Mouse (Mus musculus): Measurements from ENCODE around the gene Phf13. TPM values are rescaled to one million over a fixed set of nuclear protein-coding genes. Genes with fewer than 3 reads are reported as not detected.
A peak's percentile ranks its signal among the peaks of the same experiment; 100 is the strongest.

The Phf13 gene
- polyA plus RNA-seq, 1 experiment = 5.5 TPM

DNA sequence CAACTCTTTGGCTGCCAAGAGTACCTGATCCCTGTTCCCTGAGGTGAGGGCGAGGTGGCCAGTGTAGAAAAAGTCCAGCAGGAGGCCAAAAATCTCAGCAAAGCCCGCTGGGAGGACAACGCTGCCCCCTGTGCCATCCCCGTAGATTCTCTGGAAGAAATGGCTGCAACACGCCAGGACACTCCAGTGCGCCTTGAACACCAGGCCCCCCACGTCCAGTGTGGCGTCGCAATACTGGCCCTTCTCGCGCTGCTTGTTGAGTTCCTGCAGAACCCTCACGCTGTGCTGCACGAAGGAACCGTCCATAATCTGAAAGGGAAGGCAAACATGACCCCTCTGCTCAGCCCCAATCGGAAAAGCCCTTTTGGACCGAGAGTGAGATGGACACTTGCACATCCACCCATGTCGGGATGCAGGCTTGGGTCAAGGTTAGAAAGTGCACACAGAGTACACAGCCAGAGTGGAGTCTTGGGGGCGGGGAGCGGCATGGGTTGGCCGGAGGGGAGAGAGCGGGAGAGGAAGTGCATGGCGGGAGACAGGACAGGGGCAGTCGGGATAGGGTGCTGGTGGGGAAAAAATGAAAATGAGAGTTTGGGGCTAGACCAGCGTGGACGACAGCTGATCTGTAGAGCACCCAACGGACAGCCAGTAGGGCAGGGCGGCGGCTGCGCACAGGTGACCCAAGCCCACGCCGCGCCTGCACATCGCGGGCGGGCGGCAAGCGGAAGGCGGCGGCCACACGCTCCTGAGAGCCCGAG lies 30.9 kb upstream of the Phf13 start:
- peak overlapping the region; percentile 19 for H3K27ac ChIP-seq (ENCODE audit: insufficient read depth, low read depth, low read length)
- peak; percentile 51 for DNase-seq
- no peak for TF ChIP-seq POLR2A (IDR thresholded peaks at IDR 0.05; ENCODE audit: low read depth, low read length)
- 0 out of 2 replicates have a peak, but pooled peaks have one; percentile 4 for TF ChIP-seq CTCF (conservative IDR thresholded peaks at IDR 0.05; ENCODE audit: insufficient read depth, insufficient read length, low read depth, low read length)
- H3K4me3 ChIP-seq (ENCODE audit: insufficient read depth, low read depth, low read length) = peak overlapping the region; percentile 66
- no peaks in the 10 kb centered on the region for H3K36me3 ChIP-seq (ENCODE audit: control insufficient read depth, insufficient read depth, low read length)
- peaks cover 6% of the 10 kb centered on the region; the same call in 1 of the 2 replicates for H3K4me1 ChIP-seq (ENCODE audit: control insufficient read depth, insufficient read depth, low read length)
- H3K27me3 ChIP-seq (replicated peaks; ENCODE audit: control insufficient read depth, insufficient read depth, low read length) = no peaks in the 10 kb centered on the region
- WGBS = 2% methylated on average over 41 of the region's 41 CpGs

DNA sequence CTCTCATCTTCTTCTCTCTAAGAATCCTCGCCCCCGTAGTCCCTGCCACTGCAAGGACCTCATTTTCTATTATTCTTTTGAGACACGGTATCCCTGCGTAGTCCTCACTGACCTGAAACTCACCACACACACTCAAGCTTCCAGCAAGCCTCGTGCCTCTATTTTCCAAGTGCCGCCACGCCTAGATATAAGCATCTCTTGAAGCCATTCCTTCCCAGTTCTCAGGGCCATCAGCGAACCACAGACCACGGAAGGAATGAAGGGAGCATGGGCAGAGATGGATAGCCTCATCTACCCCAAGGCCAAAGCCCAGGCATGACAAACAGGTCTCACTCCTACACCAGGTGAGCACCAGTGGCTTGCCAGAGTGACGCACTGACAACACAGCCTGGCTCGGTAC lies 28.5 kb upstream of the Phf13 start:
- TF ChIP-seq CTCF (conservative IDR thresholded peaks at IDR 0.05; ENCODE audit: insufficient read depth, insufficient read length, low read depth, low read length) (no peak), POLR2A (IDR thresholded peaks at IDR 0.05; ENCODE audit: low read depth, low read length) (no peak)
- Histone ChIP-seq H3K36me3 (ENCODE audit: control insufficient read depth, insufficient read depth, low read length) (no peaks in the 10 kb centered on the region), H3K4me1 (ENCODE audit: control insufficient read depth, insufficient read depth, low read length) (peaks cover 6% of the 10 kb centered on the region; the same call in 1 of the 2 replicates), H3K4me3 (ENCODE audit: insufficient read depth, low read depth, low read length) (no peak overlapping the region), H3K27ac (ENCODE audit: insufficient read depth, low read depth, low read length) (no peak overlapping the region), H3K27me3 (replicated peaks; ENCODE audit: control insufficient read depth, insufficient read depth, low read length) (no peaks in the 10 kb centered on the region)
- DNase-seq = no peak
- 94% methylated on average over 11 of the region's 11 CpGs for WGBS

DNA sequence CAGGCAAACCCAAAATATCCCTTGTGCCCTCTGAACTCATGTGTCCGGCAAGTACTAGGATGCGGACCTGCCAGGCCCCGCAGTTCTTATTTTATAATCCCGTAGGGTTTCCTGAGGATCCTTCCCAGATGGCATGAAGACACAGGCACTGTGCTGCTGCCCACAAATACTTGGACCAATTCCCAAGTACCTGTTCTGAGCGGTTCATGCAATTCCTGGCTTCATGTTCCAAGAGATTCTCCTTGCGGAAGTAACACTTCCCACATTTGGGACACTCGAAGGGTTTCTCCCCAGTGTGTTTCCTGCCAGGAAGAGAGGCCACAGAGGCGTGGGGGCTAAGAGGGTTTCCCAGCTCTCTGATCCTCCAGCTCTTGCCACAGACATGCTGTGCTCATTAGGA lies 26.4 kb upstream of the Phf13 start:
- no peaks in the 10 kb centered on the region for H3K36me3 ChIP-seq (ENCODE audit: control insufficient read depth, insufficient read depth, low read length)
- TF ChIP-seq POLR2A (IDR thresholded peaks at IDR 0.05; ENCODE audit: low read depth, low read length) (no peak), CTCF (conservative IDR thresholded peaks at IDR 0.05; ENCODE audit: insufficient read depth, insufficient read length, low read depth, low read length) (no peak)
- 70% methylated on average over 8 of the region's 8 CpGs for WGBS

DNA sequence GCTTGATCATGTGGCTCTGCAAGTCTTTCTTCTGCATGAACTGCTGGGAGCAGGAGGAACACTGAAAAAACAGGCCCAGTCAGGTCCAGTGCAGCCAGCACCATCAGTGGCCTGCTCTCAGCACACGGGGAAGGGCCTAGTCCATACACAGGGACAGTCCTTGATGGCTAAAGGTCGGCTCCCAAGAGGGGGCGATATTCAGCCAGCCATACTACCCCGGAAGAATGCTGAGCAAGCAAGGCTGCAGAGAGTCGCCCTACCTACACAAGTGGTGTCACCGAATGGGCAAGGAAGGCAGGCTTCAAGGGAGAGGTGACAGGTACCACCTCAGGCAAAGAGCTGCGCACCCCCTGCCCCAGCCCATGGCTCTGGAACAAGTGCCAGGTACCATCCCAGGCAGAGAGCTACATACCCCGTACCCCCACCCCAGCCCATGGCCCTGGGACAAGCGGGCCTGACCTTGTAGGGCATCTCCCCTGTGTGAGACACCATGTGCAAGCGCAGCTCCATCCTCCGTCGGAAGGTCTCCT lies 25.6 kb upstream of the Phf13 start:
- H3K36me3 ChIP-seq (ENCODE audit: control insufficient read depth, insufficient read depth, low read length) = no peaks in the 10 kb centered on the region
- H3K27me3 ChIP-seq (replicated peaks; ENCODE audit: control insufficient read depth, insufficient read depth, low read length) = no peaks in the 10 kb centered on the region
- WGBS = 78% methylated on average over 12 of the region's 12 CpGs
- no peak for DNase-seq
- TF ChIP-seq POLR2A (IDR thresholded peaks at IDR 0.05; ENCODE audit: low read depth, low read length) (no peak), CTCF (conservative IDR thresholded peaks at IDR 0.05; ENCODE audit: insufficient read depth, insufficient read length, low read depth, low read length) (peak; percentile 24; the same call in 1 of the 2 replicates)
- no peak overlapping the region for H3K27ac ChIP-seq (ENCODE audit: insufficient read depth, low read depth, low read length)
- no peak overlapping the region for H3K4me3 ChIP-seq (ENCODE audit: insufficient read depth, low read depth, low read length)
- 0 out of 2 replicates have a peak, but pooled peaks cover 2% of the 10 kb centered on the region for H3K4me1 ChIP-seq (ENCODE audit: control insufficient read depth, insufficient read depth, low read length)

More for the DNA sequence above, 26.4 kb upstream of the Phf13 start:
- Histone ChIP-seq H3K27me3 (replicated peaks; ENCODE audit: control insufficient read depth, insufficient read depth, low read length) (no peaks in the 10 kb centered on the region), H3K4me3 (ENCODE audit: insufficient read depth, low read depth, low read length) (no peak overlapping the region), H3K27ac (ENCODE audit: insufficient read depth, low read depth, low read length) (no peak overlapping the region), H3K4me1 (ENCODE audit: control insufficient read depth, insufficient read depth, low read length) (0 out of 2 replicates have a peak, but pooled peaks cover 6% of the 10 kb centered on the region)
- DNase-seq = no peak

DNA sequence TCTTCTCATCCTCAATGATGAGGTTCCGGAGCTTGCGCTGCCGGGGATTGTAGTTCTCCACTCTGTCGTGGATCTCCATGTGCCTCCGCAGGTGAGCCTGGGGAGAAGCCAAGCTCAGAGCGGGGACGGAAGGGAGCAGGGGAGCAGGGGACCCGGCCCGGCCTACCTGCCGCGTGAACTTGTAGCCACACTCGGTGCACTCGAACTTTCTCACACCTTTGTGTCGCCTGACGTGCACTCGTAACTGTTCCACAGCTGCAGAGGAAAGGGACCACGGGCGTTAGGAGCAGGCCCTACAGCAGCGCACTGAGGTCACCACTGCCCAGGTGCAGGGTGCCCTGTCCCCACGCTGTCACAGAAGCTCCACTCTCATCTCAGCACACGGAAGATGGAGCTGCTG lies 24.0 kb upstream of the Phf13 start:
- no peaks in the 10 kb centered on the region for H3K36me3 ChIP-seq (ENCODE audit: control insufficient read depth, insufficient read depth, low read length)
- no peaks in the 10 kb centered on the region for H3K27me3 ChIP-seq (replicated peaks; ENCODE audit: control insufficient read depth, insufficient read depth, low read length)
- 90% methylated on average over 21 of the region's 21 CpGs for WGBS
- no peak for DNase-seq
- no peak for TF ChIP-seq POLR2A (IDR thresholded peaks at IDR 0.05; ENCODE audit: low read depth, low read length)
- TF ChIP-seq CTCF (conservative IDR thresholded peaks at IDR 0.05; ENCODE audit: insufficient read depth, insufficient read length, low read depth, low read length) = no peak
- H3K4me3 ChIP-seq (ENCODE audit: insufficient read depth, low read depth, low read length) = no peak overlapping the region
- no peaks in the 10 kb centered on the region for H3K4me1 ChIP-seq (ENCODE audit: control insufficient read depth, insufficient read depth, low read length)
- H3K27ac ChIP-seq (ENCODE audit: insufficient read depth, low read depth, low read length) = no peak overlapping the region

DNA sequence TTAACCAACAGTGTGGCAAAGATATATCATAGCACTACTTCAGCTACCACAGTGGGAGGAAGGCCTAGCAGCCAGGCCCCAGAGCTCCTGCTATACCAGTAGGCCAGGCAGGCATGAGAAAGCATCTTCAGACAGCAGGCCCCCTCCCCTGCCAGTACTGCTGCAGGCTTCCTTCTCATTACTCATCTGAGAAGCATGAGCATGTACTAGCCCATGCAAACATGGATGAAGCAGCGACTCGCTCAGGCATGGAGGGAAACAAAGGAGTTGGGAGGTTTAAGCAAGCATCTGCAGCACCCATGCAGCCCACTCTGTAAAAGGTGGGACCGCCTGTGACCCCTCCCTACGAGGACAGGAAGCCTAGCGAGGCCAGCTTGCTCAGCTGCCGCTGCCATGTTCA lies 23.0 kb upstream of the Phf13 start:
- Histone ChIP-seq H3K4me1 (ENCODE audit: control insufficient read depth, insufficient read depth, low read length) (no peaks in the 10 kb centered on the region), H3K4me3 (ENCODE audit: insufficient read depth, low read depth, low read length) (no peak overlapping the region), H3K36me3 (ENCODE audit: control insufficient read depth, insufficient read depth, low read length) (no peaks in the 10 kb centered on the region), H3K27me3 (replicated peaks; ENCODE audit: control insufficient read depth, insufficient read depth, low read length) (no peaks in the 10 kb centered on the region), H3K27ac (ENCODE audit: insufficient read depth, low read depth, low read length) (no peak overlapping the region)
- DNase-seq = no peak
- no peak for TF ChIP-seq POLR2A (IDR thresholded peaks at IDR 0.05; ENCODE audit: low read depth, low read length)
- no peak for TF ChIP-seq CTCF (conservative IDR thresholded peaks at IDR 0.05; ENCODE audit: insufficient read depth, insufficient read length, low read depth, low read length)
- 85% methylated on average over 6 of the region's 6 CpGs for WGBS

DNA sequence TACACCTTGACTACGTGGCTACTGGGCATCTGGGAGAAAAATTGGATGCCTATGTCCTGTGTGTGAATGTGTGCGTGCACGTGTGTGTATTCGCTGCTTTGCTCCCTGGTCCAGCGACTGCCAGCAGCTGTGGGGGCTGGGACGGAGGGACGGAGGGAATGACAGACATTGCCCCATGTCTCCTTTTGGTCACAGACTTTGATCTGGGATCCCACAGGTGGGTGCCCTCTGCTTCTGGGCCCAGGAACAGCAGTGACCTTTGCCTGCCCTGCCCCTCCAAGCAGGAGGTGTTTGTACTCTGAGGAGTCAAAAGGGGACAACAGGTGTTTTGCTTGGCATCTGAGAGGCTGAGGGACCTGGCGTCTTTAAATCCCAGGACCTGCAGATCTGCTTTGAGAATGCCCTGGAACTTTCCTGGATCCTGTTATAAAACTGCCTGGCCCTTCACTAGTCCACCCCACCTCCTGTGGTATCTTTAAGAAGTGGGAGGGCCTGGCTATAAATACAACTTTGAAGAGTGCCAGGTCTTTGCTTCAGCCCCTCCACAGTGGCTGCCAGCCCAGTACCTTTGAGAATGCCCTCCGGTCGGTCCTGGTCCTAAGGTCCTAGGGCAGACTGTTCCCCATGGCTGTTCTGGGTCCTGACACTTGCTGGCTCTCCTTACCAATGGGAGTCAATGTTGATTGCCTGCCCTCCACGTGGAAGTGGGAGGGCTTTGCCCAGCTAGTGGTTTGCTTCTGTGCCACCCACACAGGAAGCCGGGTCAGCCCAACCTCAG lies 17.2 kb upstream of the Phf13 start:
- no peak overlapping the region for H3K27ac ChIP-seq (ENCODE audit: insufficient read depth, low read depth, low read length)
- DNase-seq = peak; percentile 88
- no peaks in the 10 kb centered on the region for H3K27me3 ChIP-seq (replicated peaks; ENCODE audit: control insufficient read depth, insufficient read depth, low read length)
- H3K4me3 ChIP-seq (ENCODE audit: insufficient read depth, low read depth, low read length) = no peak overlapping the region
- no peaks in the 10 kb centered on the region for H3K36me3 ChIP-seq (ENCODE audit: control insufficient read depth, insufficient read depth, low read length)
- peaks cover 14% of the 10 kb centered on the region for H3K4me1 ChIP-seq (ENCODE audit: control insufficient read depth, insufficient read depth, low read length)
- WGBS = 47% methylated on average over 12 of the region's 12 CpGs
- TF ChIP-seq CTCF (conservative IDR thresholded peaks at IDR 0.05; ENCODE audit: insufficient read depth, insufficient read length, low read depth, low read length) (no peak), POLR2A (IDR thresholded peaks at IDR 0.05; ENCODE audit: low read depth, low read length) (no peak)
